Mouse (Mus musculus): Measurements from ENCODE around the gene Cda. TPM values are rescaled to one million over a fixed set of nuclear protein-coding genes. Genes with fewer than 3 reads are reported as not detected.

Cda gene
- polyA plus RNA-seq, 1 experiment from 2014 or later, result 1.9 TPM

- no peak overlapping the region for H3K9ac ChIP-seq (ENCODE audit: low read length)
- H3K4me1 ChIP-seq (replicated peaks; ENCODE audit: control insufficient read depth, insufficient read depth, low read length), result no peaks in the 10 kb centered on the region; the same call in 1 of the 2 replicates
- no peak overlapping the region for H3K4me3 ChIP-seq (ENCODE audit: low read depth, low read length)
- 49% methylated on average over 6 of the region's 6 CpGs for WGBS
- H3K9me3 ChIP-seq (ENCODE audit: control insufficient read depth, low read length), result no peaks in the 10 kb centered on the region
- no peaks in the 10 kb centered on the region for H3K36me3 ChIP-seq (ENCODE audit: control insufficient read depth, insufficient read depth, low read length)
- H3K27ac ChIP-seq (ENCODE audit: low read depth, low read length), result no peak overlapping the region
- DNase-seq (ENCODE audit: low spot score) (peak; percentile 67), ATAC-seq (replicated peaks; ENCODE audit: low FRiP score) (no peak)
- H3K4me2 ChIP-seq (ENCODE audit: low read depth, low read length, severe bottlenecking), result no peak overlapping the region
- H3K27me3 ChIP-seq (ENCODE audit: control insufficient read depth, insufficient read depth, low read length), result no peaks in the 10 kb centered on the region
Observed at GRCm38 (mm10) chr4:138377526-138377925, 9.7 kb upstream of the Cda start.

- Histone ChIP-seq H3K27ac (ENCODE audit: low read depth, low read length) (no peak overlapping the region), H3K9ac (ENCODE audit: low read length) (no peak overlapping the region), H3K4me1 (replicated peaks; ENCODE audit: control insufficient read depth, insufficient read depth, low read length) (no peaks in the 10 kb centered on the region; the same call in 1 of the 2 replicates), H3K27me3 (ENCODE audit: control insufficient read depth, insufficient read depth, low read length) (no peaks in the 10 kb centered on the region), H3K4me2 (ENCODE audit: low read depth, low read length, severe bottlenecking) (no peak overlapping the region), H3K4me3 (ENCODE audit: low read depth, low read length) (no peak overlapping the region), H3K36me3 (ENCODE audit: control insufficient read depth, insufficient read depth, low read length) (no peaks in the 10 kb centered on the region), H3K9me3 (ENCODE audit: control insufficient read depth, low read length) (no peaks in the 10 kb centered on the region)
- DNase-seq (ENCODE audit: low spot score), result no peak
- ATAC-seq (replicated peaks; ENCODE audit: low FRiP score), result no peak
- WGBS, result 82% methylated on average over 3 of the region's 3 CpGs
Observed at GRCm38 (mm10) chr4:138375117-138375516, 7.3 kb upstream of the Cda start.

GRCm38 (mm10) chr4:138370996-138371516, 3.3 kb upstream of the Cda start:
- Histone ChIP-seq H3K4me1 (replicated peaks; ENCODE audit: control insufficient read depth, insufficient read depth, low read length) (no peaks in the 10 kb centered on the region; the same call in 1 of the 2 replicates), H3K27me3 (ENCODE audit: control insufficient read depth, insufficient read depth, low read length) (no peaks in the 10 kb centered on the region), H3K36me3 (ENCODE audit: control insufficient read depth, insufficient read depth, low read length) (no peaks in the 10 kb centered on the region), H3K9me3 (ENCODE audit: control insufficient read depth, low read length) (no peaks in the 10 kb centered on the region), H3K9ac (ENCODE audit: low read length) (no peak overlapping the region), H3K27ac (ENCODE audit: low read depth, low read length) (no peak overlapping the region), H3K4me2 (ENCODE audit: low read depth, low read length, severe bottlenecking) (no peak overlapping the region), H3K4me3 (ENCODE audit: low read depth, low read length) (no peak overlapping the region)
- ATAC-seq (replicated peaks; ENCODE audit: low FRiP score) (no peak), DNase-seq (ENCODE audit: low spot score) (no peak)
- WGBS, result 79% methylated on average over 5 of the region's 5 CpGs

- Histone ChIP-seq H3K4me1 (replicated peaks; ENCODE audit: control insufficient read depth, insufficient read depth, low read length) (no peaks in the 10 kb centered on the region; the same call in 1 of the 2 replicates), H3K27ac (ENCODE audit: low read depth, low read length) (no peak overlapping the region), H3K4me3 (ENCODE audit: low read depth, low read length) (no peak overlapping the region), H3K36me3 (ENCODE audit: control insufficient read depth, insufficient read depth, low read length) (no peaks in the 10 kb centered on the region), H3K4me2 (ENCODE audit: low read depth, low read length, severe bottlenecking) (no peak overlapping the region), H3K9ac (ENCODE audit: low read length) (no peak overlapping the region), H3K27me3 (ENCODE audit: control insufficient read depth, insufficient read depth, low read length) (no peaks in the 10 kb centered on the region), H3K9me3 (ENCODE audit: control insufficient read depth, low read length) (no peaks in the 10 kb centered on the region)
- WGBS, result 88% methylated on average over 12 of the region's 12 CpGs
- ATAC-seq (replicated peaks; ENCODE audit: low FRiP score) (no peak), DNase-seq (ENCODE audit: low spot score) (no peak)
Observed at GRCm38 (mm10) chr4:138368498-138369260, 887 bp upstream of the Cda start.

- H3K4me1 ChIP-seq (replicated peaks; ENCODE audit: control insufficient read depth, insufficient read depth, low read length), result 0 out of 2 replicates have a peak, but pooled peaks cover 2% of the 10 kb centered on the region
- no peaks in the 10 kb centered on the region for H3K27me3 ChIP-seq (ENCODE audit: control insufficient read depth, insufficient read depth, low read length)
- no peak for ATAC-seq (replicated peaks; ENCODE audit: low FRiP score)
- H3K9ac ChIP-seq (ENCODE audit: low read length), result no peak overlapping the region
- no peaks in the 10 kb centered on the region for H3K9me3 ChIP-seq (ENCODE audit: control insufficient read depth, low read length)
- no peak overlapping the region for H3K4me3 ChIP-seq (ENCODE audit: low read depth, low read length)
- 63% methylated on average over 2 of the region's 2 CpGs for WGBS
- H3K27ac ChIP-seq (ENCODE audit: low read depth, low read length), result no peak overlapping the region
- no peaks in the 10 kb centered on the region for H3K36me3 ChIP-seq (ENCODE audit: control insufficient read depth, insufficient read depth, low read length)
- H3K4me2 ChIP-seq (ENCODE audit: low read depth, low read length, severe bottlenecking), result no peak overlapping the region
- DNase-seq (ENCODE audit: low spot score), result no peak
Observed at GRCm38 (mm10) chr4:138366561-138366960, 1.2 kb downstream of the Cda start.

GRCm38 (mm10) chr4:138363511-138363910, 4.3 kb downstream of the Cda start:
- H3K27ac ChIP-seq (ENCODE audit: low read depth, low read length), result no peak overlapping the region
- no peaks in the 10 kb centered on the region for H3K9me3 ChIP-seq (ENCODE audit: control insufficient read depth, low read length)
- no peak overlapping the region for H3K4me3 ChIP-seq (ENCODE audit: low read depth, low read length)
- H3K4me1 ChIP-seq (replicated peaks; ENCODE audit: control insufficient read depth, insufficient read depth, low read length), result peaks cover 4% of the 10 kb centered on the region; the same call in 1 of the 2 replicates
- H3K9ac ChIP-seq (ENCODE audit: low read length), result no peak overlapping the region
- no peaks in the 10 kb centered on the region; the same call in 1 of the 2 replicates for H3K27me3 ChIP-seq (ENCODE audit: control insufficient read depth, insufficient read depth, low read length)
- 67% methylated on average over 5 of the region's 5 CpGs for WGBS
- H3K36me3 ChIP-seq (ENCODE audit: control insufficient read depth, insufficient read depth, low read length), result no peaks in the 10 kb centered on the region
- no peak for ATAC-seq (replicated peaks; ENCODE audit: low FRiP score)
- DNase-seq (ENCODE audit: low spot score), result no peak
- H3K4me2 ChIP-seq (ENCODE audit: low read depth, low read length, severe bottlenecking), result no peak overlapping the region

GRCm38 (mm10) chr4:138362883-138363282, 4.9 kb downstream of the Cda start:
- Histone ChIP-seq H3K4me3 (ENCODE audit: low read depth, low read length) (no peak overlapping the region), H3K27ac (ENCODE audit: low read depth, low read length) (no peak overlapping the region), H3K4me1 (replicated peaks; ENCODE audit: control insufficient read depth, insufficient read depth, low read length) (peaks cover 4% of the 10 kb centered on the region; the same call in 1 of the 2 replicates), H3K36me3 (ENCODE audit: control insufficient read depth, insufficient read depth, low read length) (no peaks in the 10 kb centered on the region), H3K27me3 (ENCODE audit: control insufficient read depth, insufficient read depth, low read length) (no peaks in the 10 kb centered on the region; the same call in 1 of the 2 replicates), H3K9ac (ENCODE audit: low read length) (no peak overlapping the region), H3K9me3 (ENCODE audit: control insufficient read depth, low read length) (no peaks in the 10 kb centered on the region), H3K4me2 (ENCODE audit: low read depth, low read length, severe bottlenecking) (no peak overlapping the region)
- ATAC-seq (replicated peaks; ENCODE audit: low FRiP score) (no peak), DNase-seq (ENCODE audit: low spot score) (no peak)
- WGBS, result 84% methylated on average over 7 of the region's 7 CpGs

GRCm38 (mm10) chr4:138361370-138361821, 6.4 kb downstream of the Cda start:
- 7% methylated on average over 11 of the region's 11 CpGs for WGBS
- H3K9ac ChIP-seq (ENCODE audit: low read length), result peak overlapping the region; percentile 2; the same call in 1 of the 2 replicates
- DNase-seq (ENCODE audit: low spot score) (no peak), ATAC-seq (replicated peaks; ENCODE audit: low FRiP score) (no peak)
- 0 out of 2 replicates have a peak overlapping the region, but pooled peaks have one; percentile 12 for H3K27ac ChIP-seq (ENCODE audit: low read depth, low read length)
- H3K36me3 ChIP-seq (ENCODE audit: control insufficient read depth, insufficient read depth, low read length), result no peaks in the 10 kb centered on the region
- peak overlapping the region; percentile 6; the same call in 1 of the 2 replicates for H3K4me2 ChIP-seq (ENCODE audit: low read depth, low read length, severe bottlenecking)
- no peaks in the 10 kb centered on the region; the same call in 1 of the 2 replicates for H3K27me3 ChIP-seq (ENCODE audit: control insufficient read depth, insufficient read depth, low read length)
- no peak overlapping the region for H3K4me3 ChIP-seq (ENCODE audit: low read depth, low read length)
- H3K4me1 ChIP-seq (replicated peaks; ENCODE audit: control insufficient read depth, insufficient read depth, low read length), result peaks cover 4% of the 10 kb centered on the region; the same call in 1 of the 2 replicates
- no peaks in the 10 kb centered on the region for H3K9me3 ChIP-seq (ENCODE audit: control insufficient read depth, low read length)
